Mouse (Mus musculus) midbrain, embryonic 14.5 days (tissue): ENCODE measurements around the gene Pus10. TPM values are rescaled to one million over a fixed set of nuclear protein-coding genes. Genes with fewer than 3 reads are reported as not detected.
"Not testable (repeated sequence)": the region's sequence is repeated elsewhere in the genome, so short reads cannot be mapped to it uniquely, and the experiment has no call there.

Source experiments
- ATAC-seq: fragments of 200-750 bp; cut with Nextera tagmentation; 2 replicates; pipeline ENCODE4 v1.8.0; 2017; ENCODE audit warnings: moderate number of reproducible peaks, moderate library complexity; ENCODE audit not compliant: low FRiP score, low TSS enrichment
- DNase-seq: peaks from one replicate; pipeline ENCODE4 v3.0.0-alpha.2; 2015
- H3K27ac ChIP-seq: fragments of 300-500 bp; sonication (generic); replicated peaks from 2 replicates; pipeline ENCODE4 v1.5.1; 2014; ENCODE audit warnings: mild to moderate bottlenecking, low read depth, low read length, moderate library complexity
- H3K27me3 ChIP-seq: fragments of 300-500 bp; sonication (generic); 2 replicates; pipeline ENCODE4 v1.6.1; 2014; ENCODE audit warnings: low read length, control low read depth, mixed read lengths; ENCODE audit not compliant: control insufficient read depth, insufficient read depth
- H3K36me3 ChIP-seq: fragments of 300-500 bp; sonication (generic); 2 replicates; pipeline ENCODE4 v1.6.1; 2014; ENCODE audit warnings: low read length, control low read depth; ENCODE audit not compliant: control insufficient read depth, insufficient read depth
- H3K4me1 ChIP-seq: fragments of 300-500 bp; sonication (generic); 2 replicates; pipeline ENCODE4 v1.6.1; 2014; ENCODE audit warnings: mild to moderate bottlenecking, antibody characterized with exemption, low read length, control low read depth; ENCODE audit not compliant: control insufficient read depth, insufficient read depth
- H3K4me2 ChIP-seq: fragments of 300-500 bp; sonication (generic); 2 replicates; pipeline ENCODE4 v1.6.1; 2014; ENCODE audit warnings: mild to moderate bottlenecking, low read length, moderate library complexity
- H3K4me3 ChIP-seq: fragments of 300-500 bp; sonication (generic); replicated peaks from 2 replicates; pipeline ENCODE4 v1.5.1; 2014; ENCODE audit warnings: low read depth, low read length
- H3K9ac ChIP-seq: fragments of 300-500 bp; sonication (generic); replicated peaks from 2 replicates; pipeline ENCODE4 v1.6.1; 2014; ENCODE audit warnings: mild to moderate bottlenecking, low read length, moderate library complexity
- H3K9me3 ChIP-seq: fragments of 300-500 bp; sonication (generic); 2 replicates; pipeline ENCODE4 v1.6.1; 2016; ENCODE audit warnings: low read length, control low read depth, mixed read lengths; ENCODE audit not compliant: control insufficient read depth
- WGBS: fragments of 180-500 bp; shearing (Covaris S2); extraction: QIAGEN DNeasy Blood & Tissue Kit; methylation state at CpG from one replicate; pipeline ENCODE4 v1.1.7; 2014; 5-methylcytosine and 5-hydroxymethylcytosine counted together
- polyA plus RNA-seq: library from polyadenylated mRNA; unstranded; fragments of >200 nt; fragmentation: Nextera tagmentation; extraction: Ambion mirVana; gene quantifications from 2 replicates; pipeline ENCODE4 v1.2.1, GENCODE M21; 2014

Gene Pus10
- polyA plus RNA-seq, 1 experiment from 2014 or later, result 14.3 TPM

DNA sequence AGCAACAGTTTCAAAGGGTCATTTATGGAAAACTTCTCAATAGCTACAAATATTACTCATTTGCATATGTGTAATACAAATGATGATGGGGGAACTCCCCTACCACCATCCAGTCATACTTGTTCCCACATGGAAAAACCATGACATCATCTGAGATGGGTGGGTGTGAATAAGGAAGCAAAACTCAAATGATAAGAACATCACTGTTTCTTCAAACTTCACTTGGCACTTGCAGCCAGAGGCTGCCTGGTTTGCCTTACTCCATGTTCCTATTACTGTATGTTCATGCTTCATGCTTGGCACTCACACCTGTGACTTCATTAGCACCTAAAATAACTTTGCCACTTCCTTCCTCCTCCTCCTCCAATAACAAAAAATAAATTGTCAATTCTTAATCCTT, 88.9 kb downstream of the Pus10 start:
- Histone ChIP-seq H3K27me3 (no peaks in the 10 kb centered on the region), H3K9me3 (no peaks in the 10 kb centered on the region)

DNA sequence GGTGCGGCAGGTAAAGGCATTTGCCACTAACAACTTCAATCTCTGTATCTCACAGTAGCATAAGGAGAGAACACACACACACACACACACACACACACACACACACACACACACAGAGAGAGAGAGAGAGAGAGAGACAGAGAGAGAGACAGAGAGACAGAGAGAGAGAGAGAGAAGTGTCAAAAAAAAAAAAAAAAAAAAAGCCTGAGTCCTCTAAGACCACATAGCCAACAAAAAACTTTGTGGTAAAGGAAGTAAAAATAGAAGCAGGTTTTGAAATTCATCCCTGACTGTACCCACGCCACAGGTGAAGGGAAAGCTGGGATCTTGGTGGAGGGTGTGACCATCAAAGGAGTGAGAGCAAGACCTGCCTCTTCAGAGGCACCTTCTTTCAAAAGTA, 92.7 kb downstream of the Pus10 start:
- no peaks in the 10 kb centered on the region for H3K36me3 ChIP-seq
- no peak overlapping the region for H3K9ac ChIP-seq
- DNase-seq, result no peak
- no peaks in the 10 kb centered on the region for H3K9me3 ChIP-seq
- no peak overlapping the region for H3K4me3 ChIP-seq
- no peak for ATAC-seq
- no peak overlapping the region for H3K27ac ChIP-seq
- H3K4me2 ChIP-seq, result no peak overlapping the region
- H3K27me3 ChIP-seq, result no peaks in the 10 kb centered on the region
- WGBS, result 82% methylated on average over 2 of the region's 2 CpGs
- H3K4me1 ChIP-seq, result no peaks in the 10 kb centered on the region

More for the DNA sequence above, 88.9 kb downstream of the Pus10 start:
- Histone ChIP-seq H3K9ac (no peak overlapping the region), H3K4me1 (no peaks in the 10 kb centered on the region), H3K27ac (no peak overlapping the region), H3K4me2 (no peak overlapping the region), H3K36me3 (no peaks in the 10 kb centered on the region), H3K4me3 (no peak overlapping the region)
- ATAC-seq (no peak), DNase-seq (no peak)

DNA sequence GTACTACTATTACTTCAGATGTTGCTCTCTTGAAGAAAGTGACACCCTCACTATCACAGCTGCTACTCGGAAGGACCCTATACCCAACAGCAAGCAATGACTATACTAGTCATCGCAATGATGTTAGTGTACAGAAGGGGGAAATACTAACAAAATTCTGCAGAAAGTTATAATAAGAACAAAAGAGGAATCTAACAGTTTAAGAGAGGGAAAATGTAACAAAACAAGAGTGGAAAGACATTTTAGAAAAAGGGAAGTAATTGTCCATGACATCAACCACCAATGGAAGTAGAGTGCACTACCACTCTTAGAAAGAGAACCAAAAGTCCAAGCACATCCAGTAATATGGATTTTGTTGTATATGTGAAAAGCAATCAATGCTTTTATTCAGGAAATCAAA, 97.2 kb downstream of the Pus10 start:
- no peak overlapping the region for H3K9ac ChIP-seq
- ATAC-seq, result no peak
- WGBS, result 97% methylated on average over 2 of the region's 2 CpGs
- no peak for DNase-seq
- H3K9me3 ChIP-seq, result no peaks in the 10 kb centered on the region
- H3K4me2 ChIP-seq, result no peak overlapping the region
- no peaks in the 10 kb centered on the region for H3K4me1 ChIP-seq
- no peaks in the 10 kb centered on the region for H3K27me3 ChIP-seq
- no peaks in the 10 kb centered on the region for H3K36me3 ChIP-seq
- H3K27ac ChIP-seq, result no peak overlapping the region
- no peak overlapping the region for H3K4me3 ChIP-seq

DNA sequence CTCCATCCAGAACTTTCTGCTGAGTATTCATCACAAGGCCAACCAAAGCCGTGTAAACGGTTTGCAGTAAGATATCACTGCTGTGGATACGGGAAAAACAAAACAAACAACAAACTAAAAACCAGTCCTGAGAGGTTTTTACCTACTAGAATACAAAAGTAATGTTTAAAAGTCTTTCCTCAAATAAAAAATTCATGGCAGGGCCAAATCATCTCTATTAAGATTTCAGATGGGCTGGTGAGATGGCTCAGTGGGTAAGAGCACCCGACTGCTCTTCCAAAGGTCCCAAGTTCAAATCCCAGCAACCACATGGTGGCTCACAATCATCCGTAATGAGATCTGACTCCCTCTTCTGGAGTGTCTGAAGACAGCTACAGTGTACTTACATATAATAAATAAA, 101.9 kb downstream of the Pus10 start:
- H3K36me3 ChIP-seq, H3K27me3 ChIP-seq, H3K9ac ChIP-seq, H3K27ac ChIP-seq, H3K9me3 ChIP-seq, DNase-seq, ATAC-seq, H3K4me1 ChIP-seq, H3K4me3 ChIP-seq, H3K4me2 ChIP-seq: not testable (repeated sequence)
- WGBS, result 84% methylated on average over 4 of the region's 5 CpGs

DNA sequence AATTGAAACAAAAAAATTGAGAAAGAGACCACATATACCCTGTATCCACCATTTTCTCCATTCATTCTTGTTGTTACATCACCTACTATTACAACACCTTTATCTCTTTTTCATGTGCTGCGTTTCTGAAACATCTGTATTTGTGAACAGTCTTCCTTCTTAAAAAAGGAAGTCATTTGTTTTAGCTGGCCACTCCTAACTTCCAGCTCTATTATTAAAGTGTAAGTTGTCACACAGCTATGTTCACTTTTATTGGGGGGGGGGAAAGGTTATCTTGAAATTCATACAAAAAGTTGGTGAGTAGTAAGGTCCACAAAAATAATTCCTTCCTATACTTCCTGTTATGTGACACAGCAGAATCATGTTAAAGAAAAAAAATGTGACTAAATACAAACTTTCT, 102.5 kb downstream of the Pus10 start:
- H3K27ac ChIP-seq, result no peak overlapping the region
- H3K4me2 ChIP-seq, result no peak overlapping the region
- ATAC-seq (no peak), DNase-seq (no peak)
- no peaks in the 10 kb centered on the region for H3K27me3 ChIP-seq
- H3K4me1 ChIP-seq, result no peaks in the 10 kb centered on the region
- H3K4me3 ChIP-seq, result no peak overlapping the region
- WGBS, result 83% methylated on average over 1 of the region's 1 CpGs
- H3K9ac ChIP-seq, result no peak overlapping the region
- H3K9me3 ChIP-seq, result no peaks in the 10 kb centered on the region
- no peaks in the 10 kb centered on the region for H3K36me3 ChIP-seq

DNA sequence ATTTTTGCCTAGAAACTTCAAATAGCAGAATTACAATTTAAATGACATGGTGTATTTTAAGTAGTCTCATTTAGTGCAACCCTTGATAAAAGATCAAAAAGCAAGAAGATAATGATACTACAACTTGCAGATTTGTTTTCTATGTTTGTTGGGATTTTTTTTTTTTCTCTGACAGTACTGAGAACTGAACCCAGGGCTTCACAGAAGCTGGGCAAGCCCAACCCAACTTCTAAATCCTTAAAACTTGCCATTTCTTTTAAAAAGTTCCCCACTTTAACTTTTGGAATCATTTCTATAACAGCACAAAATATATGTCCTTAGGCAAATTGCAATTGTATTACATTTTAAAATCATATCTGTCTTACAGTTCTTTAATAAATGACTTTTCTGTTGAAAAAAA, 103.6 kb downstream of the Pus10 start:
- H3K9me3 ChIP-seq, result no peaks in the 10 kb centered on the region
- no peaks in the 10 kb centered on the region for H3K36me3 ChIP-seq
- DNase-seq, result no peak
- ATAC-seq, result no peak
- no peaks in the 10 kb centered on the region for H3K27me3 ChIP-seq
- H3K4me1 ChIP-seq, result no peaks in the 10 kb centered on the region
- no peak overlapping the region for H3K4me2 ChIP-seq
- no peak overlapping the region for H3K27ac ChIP-seq
- no peak overlapping the region for H3K9ac ChIP-seq
- no peak overlapping the region for H3K4me3 ChIP-seq

DNA sequence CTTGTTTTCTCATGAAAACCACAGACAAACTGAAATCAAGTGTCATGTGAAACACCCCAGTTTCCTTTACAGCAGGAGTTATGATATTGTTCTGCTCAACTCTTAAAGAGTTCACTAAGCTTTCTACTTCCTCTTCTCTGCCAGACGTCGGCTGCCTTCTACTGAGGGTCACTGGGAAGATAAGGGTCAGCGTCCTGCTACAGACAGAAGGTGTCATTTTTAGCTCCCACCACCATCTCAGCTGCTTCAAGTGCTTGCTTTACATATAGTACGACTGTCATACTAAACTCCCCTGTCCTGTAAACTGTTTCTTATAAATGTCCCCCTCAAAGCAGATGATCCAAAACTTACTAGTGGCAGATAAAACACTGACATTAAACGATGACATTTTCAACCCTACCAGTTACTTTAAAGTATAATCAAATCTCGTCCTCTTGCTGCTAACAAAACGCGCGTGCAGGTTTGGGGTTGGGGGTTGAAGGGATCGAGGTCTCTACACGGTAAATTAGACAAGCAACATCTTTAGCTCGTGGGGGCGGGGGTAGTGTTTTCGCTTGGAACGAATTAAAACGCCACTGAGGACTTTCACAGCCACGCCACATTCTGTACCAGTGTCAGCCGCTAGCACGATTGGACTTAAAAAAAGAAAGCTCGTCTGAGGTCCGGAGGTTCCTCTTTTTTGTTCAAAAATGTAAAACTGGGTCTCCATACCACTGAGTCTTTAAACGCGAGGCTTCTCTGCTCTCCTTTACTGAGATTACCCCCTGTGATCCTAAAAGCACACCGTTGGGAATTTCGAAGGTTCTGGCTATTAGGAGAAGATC, 104.4 kb downstream of the Pus10 start:
- H3K27me3 ChIP-seq, result no peaks in the 10 kb centered on the region

DNA sequence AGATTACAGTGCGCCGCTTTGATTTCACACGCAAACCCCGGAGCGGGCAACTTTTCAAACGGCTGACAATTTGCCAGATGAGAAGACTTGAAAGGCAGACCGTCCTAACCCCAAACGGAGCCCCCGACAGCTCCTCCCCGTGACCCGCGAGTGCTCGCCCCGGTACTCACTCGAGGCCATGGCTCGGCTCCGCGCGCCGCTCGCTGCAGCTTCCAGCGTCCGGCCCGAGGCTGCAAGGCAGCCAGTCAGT, 105.0 kb downstream of the Pus10 start:
- under 1% methylated on average over 24 of the region's 24 CpGs for WGBS

More for the DNA sequence above, 104.4 kb downstream of the Pus10 start:
- under 1% methylated on average over 25 of the region's 25 CpGs for WGBS
- ATAC-seq, result no peak
- Histone ChIP-seq H3K36me3 (no peaks in the 10 kb centered on the region), H3K27ac (peak overlapping the region; percentile 79; the same call in 1 of the 2 replicates), H3K9me3 (no peaks in the 10 kb centered on the region), H3K4me2 (peak overlapping the region; percentile 83), H3K4me3 (peak overlapping the region; percentile 69), H3K9ac (peak overlapping the region; percentile 67), H3K4me1 (no peaks in the 10 kb centered on the region)
- no peak for DNase-seq

DNA sequence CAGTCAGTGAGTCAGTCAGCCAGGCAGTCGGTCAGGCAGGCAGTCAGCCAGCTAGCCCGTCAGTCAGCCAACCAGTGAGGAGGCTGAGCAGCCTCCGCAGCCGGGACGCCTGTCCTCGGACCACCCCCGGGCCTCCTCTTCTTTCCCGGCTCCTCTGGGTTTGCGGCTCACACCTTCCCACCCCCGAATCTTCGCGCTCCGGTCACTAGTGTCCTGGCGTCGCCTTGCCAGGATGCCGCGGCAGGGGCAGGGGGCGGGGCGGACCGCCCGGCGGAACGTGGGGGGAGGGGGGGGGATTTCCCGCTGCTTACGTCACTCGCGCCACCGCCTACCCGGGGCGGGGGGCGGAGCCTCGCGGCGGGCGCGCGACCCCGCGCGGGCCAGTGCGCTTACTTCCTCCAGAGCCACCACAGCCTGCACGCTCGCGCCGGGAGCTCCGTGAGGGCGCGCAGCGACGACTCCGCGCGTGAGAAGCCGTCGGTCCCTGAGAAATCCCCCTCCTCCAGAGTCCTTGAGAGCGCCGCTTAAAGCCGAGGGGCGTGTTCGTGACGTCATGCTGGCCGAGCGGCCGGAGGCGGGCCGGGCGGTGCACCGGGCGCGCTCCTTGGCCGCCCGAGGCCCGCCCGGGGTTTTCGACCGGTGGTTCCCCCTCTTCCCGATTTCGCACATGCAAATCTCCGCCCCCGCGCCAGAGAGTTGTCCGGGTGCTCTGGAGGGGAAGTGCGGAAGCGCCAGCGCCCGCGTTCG, 105.5 kb downstream of the Pus10 start, which contains the start of gene Rel:
TSS of gene Rel (minus strand) at position 211 of the 747 bp plus-strand sequence.
- under 1% methylated on average over 79 of the region's 88 CpGs for WGBS
- ATAC-seq, result peak; percentile 94
- H3K36me3 ChIP-seq, result no peaks in the 10 kb centered on the region

More for the DNA sequence above, 105.0 kb downstream of the Pus10 start:
- Histone ChIP-seq H3K4me3 (peak overlapping the region; percentile 69), H3K9me3 (no peaks in the 10 kb centered on the region), H3K4me2 (peak overlapping the region; percentile 83), H3K36me3 (no peaks in the 10 kb centered on the region), H3K4me1 (no peaks in the 10 kb centered on the region), H3K27me3 (no peaks in the 10 kb centered on the region), H3K9ac (peak overlapping the region; percentile 67), H3K27ac (peak overlapping the region; percentile 79)
- ATAC-seq, result no peak
- DNase-seq, result no peak

More for the DNA sequence above, 105.5 kb downstream of the Pus10 start, which contains the start of gene Rel:
- H3K9ac ChIP-seq, result peak within 1 kb of the TSS; percentile 67
- peak within 1 kb of the TSS; percentile 69 for H3K4me3 ChIP-seq
- DNase-seq, result peak; percentile 92
- H3K4me2 ChIP-seq, result peak within 1 kb of the TSS; percentile 83
- no peaks in the 10 kb centered on the region for H3K9me3 ChIP-seq
- H3K4me1 ChIP-seq, result no peaks in the 10 kb centered on the region
- H3K27ac ChIP-seq, result peak within 1 kb of the TSS; percentile 79
- no peaks in the 10 kb centered on the region for H3K27me3 ChIP-seq
